Mouse (Mus musculus): ENCODE measurements at regions not wholly inside any gene's neighbourhood (a gene's known extent, or its start where the extent isn't known, plus 50 kb on each side); places are given as distances from the start of the nearest gene placed in this dataset.

- no peak for ATAC-seq (ENCODE audit: insufficient number of reproducible peaks, insufficient read depth, low FRiP score, low read depth)
- no peaks in the 10 kb centered on the region for H3K27me3 ChIP-seq (ENCODE audit: control insufficient read depth, insufficient read depth, low read length)
- H3K27ac ChIP-seq (ENCODE audit: low read length), result no peak overlapping the region
- no peak overlapping the region for H3K4me2 ChIP-seq (replicated peaks; ENCODE audit: low read depth, low read length)
- H3K4me3 ChIP-seq (ENCODE audit: low read depth, low read length), result no peak overlapping the region
- no peaks in the 10 kb centered on the region for H3K36me3 ChIP-seq (ENCODE audit: control insufficient read depth, insufficient read depth, low read length)
- no peaks in the 10 kb centered on the region for H3K4me1 ChIP-seq (ENCODE audit: control insufficient read depth, insufficient read depth, low read length)
- 58% methylated on average over 11 of the region's 11 CpGs for WGBS
- H3K9ac ChIP-seq (replicated peaks; ENCODE audit: low read depth, low read length), result no peak overlapping the region
- no peaks in the 10 kb centered on the region for H3K9me3 ChIP-seq (ENCODE audit: control insufficient read depth, low read depth, low read length)
Measured at GRCm38 (mm10) chr1:155472112-155472955, 55.1 kb upstream of the Xpr1 start.

DNA sequence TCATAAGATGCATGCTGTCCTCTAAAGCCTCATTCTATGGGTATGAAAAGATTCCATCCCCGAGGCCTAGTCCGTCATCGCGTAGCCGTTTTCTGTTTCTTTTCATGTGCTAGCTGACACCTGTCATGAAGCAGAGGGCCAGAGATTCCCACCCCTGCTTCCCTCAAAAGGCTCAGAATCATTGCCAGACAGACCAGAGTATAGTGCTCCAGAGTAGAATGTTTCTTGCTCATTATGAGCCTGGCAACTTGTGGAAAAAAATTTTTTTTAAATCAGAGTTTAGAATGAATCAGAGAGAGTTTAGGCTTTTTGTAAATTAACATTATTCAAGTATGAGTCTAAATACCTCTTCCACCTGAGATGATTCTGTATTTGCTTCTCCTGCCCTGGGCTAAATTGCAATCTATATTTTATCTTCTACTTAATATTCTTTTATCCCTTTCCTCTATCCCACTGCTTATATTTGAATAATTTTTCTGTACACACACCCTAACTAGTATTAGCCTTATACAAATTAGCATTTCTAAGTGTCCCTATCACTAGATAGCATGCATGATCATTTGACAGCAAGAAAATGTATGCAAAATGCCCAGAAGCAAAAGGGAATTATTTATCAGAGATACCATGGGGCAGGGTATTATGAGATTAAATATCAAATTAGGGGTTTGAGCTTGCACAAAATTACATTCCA lies 55.9 kb upstream of the Xpr1 start:
- WGBS, result 61% methylated on average over 5 of the region's 5 CpGs
- Histone ChIP-seq H3K4me3 (ENCODE audit: low read depth, low read length) (no peak overlapping the region), H3K36me3 (ENCODE audit: control insufficient read depth, insufficient read depth, low read length) (no peaks in the 10 kb centered on the region), H3K27ac (ENCODE audit: low read length) (no peak overlapping the region), H3K4me2 (replicated peaks; ENCODE audit: low read depth, low read length) (no peak overlapping the region), H3K9me3 (ENCODE audit: control insufficient read depth, low read depth, low read length) (no peaks in the 10 kb centered on the region), H3K9ac (replicated peaks; ENCODE audit: low read depth, low read length) (no peak overlapping the region), H3K4me1 (ENCODE audit: control insufficient read depth, insufficient read depth, low read length) (no peaks in the 10 kb centered on the region), H3K27me3 (ENCODE audit: control insufficient read depth, insufficient read depth, low read length) (no peaks in the 10 kb centered on the region)
- ATAC-seq (ENCODE audit: insufficient number of reproducible peaks, insufficient read depth, low FRiP score, low read depth), result no peak

DNA sequence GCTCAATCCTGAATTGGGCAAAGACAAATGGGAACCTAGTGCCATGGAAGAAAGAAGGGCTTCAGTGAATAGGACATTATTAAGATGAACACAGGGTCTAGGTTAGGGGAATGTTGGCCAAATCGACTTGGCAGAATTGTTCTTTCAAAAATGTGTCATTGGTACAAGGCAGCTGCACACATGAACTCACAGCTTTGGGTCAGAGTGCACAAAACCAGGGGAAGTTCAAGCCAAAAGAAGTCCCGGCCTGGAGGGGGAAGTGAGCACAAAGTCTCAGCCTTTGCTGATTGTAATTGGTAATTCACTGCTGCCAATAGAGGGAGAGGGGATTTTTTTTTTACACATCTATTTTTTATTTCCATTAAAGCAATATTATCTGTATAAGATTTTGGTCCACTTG lies 57.8 kb upstream of the Xpr1 start:
- no peaks in the 10 kb centered on the region for H3K27me3 ChIP-seq (ENCODE audit: control insufficient read depth, insufficient read depth, low read length)
- 63% methylated on average over 2 of the region's 2 CpGs for WGBS
- H3K27ac ChIP-seq (ENCODE audit: low read length), result no peak overlapping the region
- no peaks in the 10 kb centered on the region for H3K4me1 ChIP-seq (ENCODE audit: control insufficient read depth, insufficient read depth, low read length)
- H3K9me3 ChIP-seq (ENCODE audit: control insufficient read depth, low read depth, low read length), result no peaks in the 10 kb centered on the region
- no peak overlapping the region for H3K4me2 ChIP-seq (replicated peaks; ENCODE audit: low read depth, low read length)
- ATAC-seq (ENCODE audit: insufficient number of reproducible peaks, insufficient read depth, low FRiP score, low read depth), result no peak
- no peak overlapping the region for H3K4me3 ChIP-seq (ENCODE audit: low read depth, low read length)
- no peak overlapping the region for H3K9ac ChIP-seq (replicated peaks; ENCODE audit: low read depth, low read length)
- H3K36me3 ChIP-seq (ENCODE audit: control insufficient read depth, insufficient read depth, low read length), result no peaks in the 10 kb centered on the region

GRCm38 (mm10) chr1:155476237-155476636 lies 59.0 kb upstream of the Xpr1 start:
- no peak overlapping the region for H3K9ac ChIP-seq (replicated peaks; ENCODE audit: low read depth, low read length)
- H3K4me2 ChIP-seq (replicated peaks; ENCODE audit: low read depth, low read length), result no peak overlapping the region
- H3K36me3 ChIP-seq (ENCODE audit: control insufficient read depth, insufficient read depth, low read length), result no peaks in the 10 kb centered on the region
- WGBS, result 89% methylated on average over 3 of the region's 3 CpGs
- no peak overlapping the region for H3K27ac ChIP-seq (ENCODE audit: low read length)
- H3K9me3 ChIP-seq (ENCODE audit: control insufficient read depth, low read depth, low read length), result no peaks in the 10 kb centered on the region
- ATAC-seq (ENCODE audit: insufficient number of reproducible peaks, insufficient read depth, low FRiP score, low read depth), result no peak
- H3K4me1 ChIP-seq (ENCODE audit: control insufficient read depth, insufficient read depth, low read length), result no peaks in the 10 kb centered on the region
- H3K4me3 ChIP-seq (ENCODE audit: low read depth, low read length), result no peak overlapping the region
- H3K27me3 ChIP-seq (ENCODE audit: control insufficient read depth, insufficient read depth, low read length), result no peaks in the 10 kb centered on the region

GRCm38 (mm10) chr1:155482148-155482547 lies 64.9 kb upstream of the Xpr1 start:
- no peaks in the 10 kb centered on the region for H3K4me1 ChIP-seq (ENCODE audit: control insufficient read depth, insufficient read depth, low read length)
- no peak overlapping the region for H3K4me3 ChIP-seq (ENCODE audit: low read depth, low read length)
- WGBS, result 30% methylated on average over 9 of the region's 9 CpGs
- no peak overlapping the region for H3K27ac ChIP-seq (ENCODE audit: low read length)
- no peaks in the 10 kb centered on the region for H3K27me3 ChIP-seq (ENCODE audit: control insufficient read depth, insufficient read depth, low read length)
- H3K36me3 ChIP-seq (ENCODE audit: control insufficient read depth, insufficient read depth, low read length), result no peaks in the 10 kb centered on the region
- H3K9me3 ChIP-seq (ENCODE audit: control insufficient read depth, low read depth, low read length), result no peaks in the 10 kb centered on the region
- ATAC-seq (ENCODE audit: insufficient number of reproducible peaks, insufficient read depth, low FRiP score, low read depth), result no peak
- no peak overlapping the region for H3K9ac ChIP-seq (replicated peaks; ENCODE audit: low read depth, low read length)
- H3K4me2 ChIP-seq (replicated peaks; ENCODE audit: low read depth, low read length), result no peak overlapping the region

GRCm38 (mm10) chr1:155482760-155483159 lies 65.5 kb upstream of the Xpr1 start:
- no peak overlapping the region for H3K4me3 ChIP-seq (ENCODE audit: low read depth, low read length)
- no peaks in the 10 kb centered on the region for H3K9me3 ChIP-seq (ENCODE audit: control insufficient read depth, low read depth, low read length)
- no peaks in the 10 kb centered on the region for H3K27me3 ChIP-seq (ENCODE audit: control insufficient read depth, insufficient read depth, low read length)
- no peak for ATAC-seq (ENCODE audit: insufficient number of reproducible peaks, insufficient read depth, low FRiP score, low read depth)
- WGBS, result 66% methylated on average over 5 of the region's 5 CpGs
- no peak overlapping the region for H3K9ac ChIP-seq (replicated peaks; ENCODE audit: low read depth, low read length)
- no peaks in the 10 kb centered on the region for H3K4me1 ChIP-seq (ENCODE audit: control insufficient read depth, insufficient read depth, low read length)
- H3K4me2 ChIP-seq (replicated peaks; ENCODE audit: low read depth, low read length), result no peak overlapping the region
- no peaks in the 10 kb centered on the region for H3K36me3 ChIP-seq (ENCODE audit: control insufficient read depth, insufficient read depth, low read length)
- H3K27ac ChIP-seq (ENCODE audit: low read length), result no peak overlapping the region

DNA sequence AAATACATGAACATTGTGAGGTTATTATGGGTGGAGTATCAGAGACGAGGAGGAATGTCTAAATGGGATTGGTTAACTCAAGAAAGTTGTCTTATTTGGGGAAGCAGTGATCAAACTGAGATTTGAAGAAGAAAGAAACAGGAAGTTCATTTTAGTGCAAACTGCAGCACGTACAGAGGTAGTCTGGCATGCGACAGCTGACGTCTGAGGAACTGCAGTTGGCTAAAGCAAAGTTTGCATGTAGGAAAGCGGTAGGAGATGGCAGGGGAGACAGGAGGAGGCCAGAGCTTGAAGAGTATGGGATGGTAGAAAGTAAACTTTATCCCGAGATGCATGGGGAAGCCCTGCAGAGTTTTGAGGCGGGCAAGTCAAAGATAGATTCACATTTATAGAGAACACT lies 66.5 kb upstream of the Xpr1 start:
- ATAC-seq (ENCODE audit: insufficient number of reproducible peaks, insufficient read depth, low FRiP score, low read depth), result no peak
- no peak overlapping the region for H3K27ac ChIP-seq (ENCODE audit: low read length)
- WGBS, result 56% methylated on average over 7 of the region's 7 CpGs
- H3K36me3 ChIP-seq (ENCODE audit: control insufficient read depth, insufficient read depth, low read length), result no peaks in the 10 kb centered on the region
- no peak overlapping the region for H3K9ac ChIP-seq (replicated peaks; ENCODE audit: low read depth, low read length)
- no peak overlapping the region for H3K4me3 ChIP-seq (ENCODE audit: low read depth, low read length)
- H3K4me1 ChIP-seq (ENCODE audit: control insufficient read depth, insufficient read depth, low read length), result no peaks in the 10 kb centered on the region
- H3K27me3 ChIP-seq (ENCODE audit: control insufficient read depth, insufficient read depth, low read length), result no peaks in the 10 kb centered on the region
- no peak overlapping the region for H3K4me2 ChIP-seq (replicated peaks; ENCODE audit: low read depth, low read length)
- no peaks in the 10 kb centered on the region for H3K9me3 ChIP-seq (ENCODE audit: control insufficient read depth, low read depth, low read length)

- no peak overlapping the region for H3K4me2 ChIP-seq (replicated peaks; ENCODE audit: low read depth, low read length)
- H3K36me3 ChIP-seq (ENCODE audit: control insufficient read depth, insufficient read depth, low read length), result no peaks in the 10 kb centered on the region
- H3K4me3 ChIP-seq (ENCODE audit: low read depth, low read length), result no peak overlapping the region
- no peaks in the 10 kb centered on the region for H3K27me3 ChIP-seq (ENCODE audit: control insufficient read depth, insufficient read depth, low read length)
- H3K9ac ChIP-seq (replicated peaks; ENCODE audit: low read depth, low read length), result no peak overlapping the region
- peaks cover 7% of the 10 kb centered on the region; the same call in 1 of the 2 replicates for H3K4me1 ChIP-seq (ENCODE audit: control insufficient read depth, insufficient read depth, low read length)
- 78% methylated on average over 6 of the region's 6 CpGs for WGBS
- no peak for ATAC-seq (ENCODE audit: insufficient number of reproducible peaks, insufficient read depth, low FRiP score, low read depth)
- H3K9me3 ChIP-seq (ENCODE audit: control insufficient read depth, low read depth, low read length), result no peaks in the 10 kb centered on the region
- H3K27ac ChIP-seq (ENCODE audit: low read length), result no peak overlapping the region
Measured at GRCm38 (mm10) chr1:155487796-155488195, 70.1 kb upstream of the Acbd6 start.
